Mouse (Mus musculus): Measurements from ENCODE around the gene Xpnpep1.

- TF ChIP-seq CTCF (conservative IDR thresholded peaks at IDR 0.05; ENCODE audit: low read length) = no peak
- no peak for TF ChIP-seq NANOG (IDR thresholded peaks at IDR 0.05; ENCODE audit: borderline replicate concordance, low read length)
Measured at GRCm38 (mm10) chr19:53078271-53079085, 38.5 kb upstream of the Xpnpep1 start.

All from E14TG2a.4 (cell line).